In genomic region chr9:108072481-108072924, GRCm38 (mm10) we compare ENCODE assay signal across 14 mouse cellular contexts. TPM values are rescaled to one million over a fixed set of nuclear protein-coding genes. Genes with fewer than 3 reads are reported as not detected.
A peak's percentile ranks its signal among the peaks of the same experiment; 100 is the strongest.
DNase-seq lines count a peak whose midpoint lies in the region; ATAC-seq and TF ChIP-seq lines count a peak whose summit lies in the region.
"Had no signal": no experiment of that assay in that cellular context is flagged by ENCODE, and none has a peak within 500 bp of the region (broad histone marks: within the 10 kb centered on the region; RNA-seq: fewer than 3 reads in every experiment).

No protein-coding gene starts in this region.

- H3K9me3 ChIP-seq in heart, embryonic 10.5 days: no peaks in the 10 kb centered on the region
- no peaks in the 10 kb centered on the region for H3K9me3 ChIP-seq in liver, postnatal 0 days (ENCODE audit: low read length)
- H3K9me3 ChIP-seq: hindbrain, embryonic 10.5 days had no signal

- no peak for TF ChIP-seq CTCF in liver, adult 2 months (IDR thresholded peaks at IDR 0.05; ENCODE audit: low read depth, low read length)
- TF ChIP-seq CTCF in liver, postnatal 0 days (IDR thresholded peaks at IDR 0.05; ENCODE audit: low read depth): no peak

- no peak for TF ChIP-seq EP300 in liver, postnatal 0 days (IDR thresholded peaks at IDR 0.05; ENCODE audit: low read depth)

- peak overlapping the region; percentile 63 for H3K27ac ChIP-seq in heart, embryonic 10.5 days
- peak overlapping the region; percentile 73 for H3K27ac ChIP-seq in liver, adult 2 months (replicated peaks; ENCODE audit: insufficient read depth, low read depth, low read length)
- no peak overlapping the region for H3K27ac ChIP-seq in liver, postnatal 0 days (ENCODE audit: low read depth)
- H3K27ac ChIP-seq: hindbrain, embryonic 10.5 days had no signal

- no peak for DNase-seq in heart, embryonic 10.5 days (ENCODE audit: low spot score)
- DNase-seq in heart, postnatal 10 days: no peak
- peak; percentile 50 for DNase-seq in liver, adult 2 months (ENCODE audit: extremely low read depth, low read depth, low spot score)
- no peak for DNase-seq in liver, postnatal 0 days
- DNase-seq in cerebellum, adult 18-20 months: peak; percentile 63 to 66
- DNase-seq in cerebellum, postnatal 25 days: peak; percentile 75 to 77
- DNase-seq in urinary bladder, adult 18-20 months (ENCODE audit: low spot score in 2 of 2): no peak
- DNase-seq in left cerebral cortex, adult 8-10 months (ENCODE audit: low spot score in 2 of 2): no peak
- DNase-seq: kidney, adult 8-10 months; lung, postnatal 10 days; right cerebral cortex, postnatal 25 days had no signal

- no peak overlapping the region for H3K4me3 ChIP-seq in heart, embryonic 10.5 days
- H3K4me3 ChIP-seq in liver, adult 2 months (ENCODE audit: insufficient read depth, low read depth, low read length): no peak overlapping the region
- no peak overlapping the region for H3K4me3 ChIP-seq in liver, postnatal 0 days (ENCODE audit: low read depth, low read length)
- H3K4me3 ChIP-seq: hindbrain, embryonic 10.5 days had no signal

- no peaks in the 10 kb centered on the region for H3K79me2 ChIP-seq in liver, adult 2 months (ENCODE audit: control insufficient read depth, insufficient read depth, low read length)

- TF ChIP-seq POLR2A in liver, adult 2 months (IDR thresholded peaks at IDR 0.05; ENCODE audit: extremely low read depth, insufficient read depth, low read length): no peak

- H3K4me2 ChIP-seq in liver, postnatal 0 days (ENCODE audit: low read depth, low read length): no peak overlapping the region

- H3K36me3 ChIP-seq in heart, embryonic 10.5 days: peaks cover 40% of the 10 kb centered on the region
- H3K36me3 ChIP-seq in liver, adult 2 months (ENCODE audit: control insufficient read depth, insufficient read depth, low read length): peaks cover 10% of the 10 kb centered on the region; the same call in 1 of the 2 replicates
- peaks cover 78% of the 10 kb centered on the region for H3K36me3 ChIP-seq in liver, postnatal 0 days (replicated peaks; ENCODE audit: insufficient read depth, low read length)

- intact Hi-C loops in heart, postnatal 10 days (cut with DNase I): no loop called here

- H3K4me1 ChIP-seq in heart, embryonic 10.5 days: peaks cover 37% of the 10 kb centered on the region
- peaks cover 17% of the 10 kb centered on the region for H3K4me1 ChIP-seq in liver, adult 2 months (ENCODE audit: control insufficient read depth, insufficient read depth, low read length)
- H3K4me1 ChIP-seq in liver, postnatal 0 days (ENCODE audit: insufficient read depth): peaks cover 6% of the 10 kb centered on the region

- no peaks in the 10 kb centered on the region for H3K27me3 ChIP-seq in heart, embryonic 10.5 days (ENCODE audit: insufficient read depth, poor library complexity, severe bottlenecking)
- no peaks in the 10 kb centered on the region for H3K27me3 ChIP-seq in liver, adult 2 months (ENCODE audit: control insufficient read depth, insufficient read depth, low read length)
- no peaks in the 10 kb centered on the region for H3K27me3 ChIP-seq in liver, postnatal 0 days (ENCODE audit: insufficient read depth, low read length)

- ATAC-seq in liver, postnatal 0 days: no peak
- ATAC-seq: CD4-positive, CD25-positive, alpha-beta regulatory T cell, adult 4 months had no signal

- H3K9ac ChIP-seq in liver, adult 2 months (ENCODE audit: low read depth, low read length): peak overlapping the region; percentile 15; the same call in 1 of the 2 replicates
- no peak overlapping the region for H3K9ac ChIP-seq in liver, postnatal 0 days (replicated peaks)

- 38% methylated on average over 9 of the region's 9 CpGs for WGBS in heart, embryonic 10.5 days
- 56% methylated on average over 9 of the region's 9 CpGs for WGBS in liver, adult 2 months
- WGBS in liver, postnatal 0 days (ENCODE audit: insufficient replicate concordance): 88% methylated on average over 9 of the region's 9 CpGs

RNA-seq across cellular contexts. Expression of gene Mst1, which starts 7.7 kb away (rescaled TPM):
- polyA plus RNA-seq in heart, embryonic 10.5 days (2016; fragmentation: Nextera tagmentation; extraction: Ambion mirVana): 1.6 TPM in 2 replicates
- not detected for total RNA-seq in heart, postnatal 10 days (2021)
- 143 and 177 TPM in 2 replicates for total RNA-seq in liver, adult 2 months (2014; rRNA removed)
- polyA plus RNA-seq in liver, adult 2 months (2012; rRNA removed): 203 and 264 TPM in 2 replicates
- polyA plus RNA-seq in liver, postnatal 0 days (2015; fragmentation: Nextera tagmentation; extraction: Ambion mirVana): 81.4 and 93.0 TPM in 2 replicates
- total RNA-seq in left cerebral cortex, adult 8-10 months (2022): not detected
- total RNA-seq: layer of hippocampus, adult 18-20 months had no signal

RNA-seq across cellular contexts. Expression of gene Rnf123, which starts 10.6 kb away (rescaled TPM):
- 31.8 and 33.1 TPM in 2 replicates for polyA plus RNA-seq in heart, embryonic 10.5 days (2016; fragmentation: Nextera tagmentation; extraction: Ambion mirVana)
- total RNA-seq in heart, postnatal 10 days (2021): 10 to 100 TPM; 62.5 to 83.1 TPM
- 19.6 and 29.6 TPM in 2 replicates for total RNA-seq in liver, adult 2 months (2014; rRNA removed)
- polyA plus RNA-seq in liver, adult 2 months (2012; rRNA removed): 79.8 and 97.5 TPM in 2 replicates
- 45.2 and 50.1 TPM in 2 replicates for polyA plus RNA-seq in liver, postnatal 0 days (2015; fragmentation: Nextera tagmentation; extraction: Ambion mirVana)
- 100 to 1,000 TPM; 109 to 112 (median 111) TPM for total RNA-seq in left cerebral cortex, adult 8-10 months (2022)

RNA-seq across cellular contexts. Expression of gene Amigo3, which starts 19.5 kb away (rescaled TPM):
- 2.5 and 3.2 TPM in 2 replicates for polyA plus RNA-seq in heart, embryonic 10.5 days (2016; fragmentation: Nextera tagmentation; extraction: Ambion mirVana)
- total RNA-seq in heart, postnatal 10 days (2021): 1 to 10 TPM; 1.9 to 2.2 TPM
- total RNA-seq in liver, adult 2 months (2014; rRNA removed): 0.37 and 0.47 TPM in 2 replicates
- 1.2 and 2.8 TPM in 2 replicates for polyA plus RNA-seq in liver, adult 2 months (2012; rRNA removed)
- 0.59 and 0.86 TPM in 2 replicates for polyA plus RNA-seq in liver, postnatal 0 days (2015; fragmentation: Nextera tagmentation; extraction: Ambion mirVana)
- 1 to 10 TPM in 2 of 4 experiments, under 1 TPM in 2; 0.70 to 1.3 (median 1.0) TPM for total RNA-seq in left cerebral cortex, adult 8-10 months (2022)

RNA-seq across cellular contexts. Expression of gene Apeh, which starts 21.9 kb away (rescaled TPM):
- 80.7 and 84.4 TPM in 2 replicates for polyA plus RNA-seq in heart, embryonic 10.5 days (2016; fragmentation: Nextera tagmentation; extraction: Ambion mirVana)
- 10 to 100 TPM; 44.6 to 53.1 TPM for total RNA-seq in heart, postnatal 10 days (2021)
- total RNA-seq in liver, adult 2 months (2014; rRNA removed): 53.3 and 54.3 TPM in 2 replicates
- polyA plus RNA-seq in liver, adult 2 months (2012; rRNA removed): 89.0 and 116 TPM in 2 replicates
- 67.7 and 75.2 TPM in 2 replicates for polyA plus RNA-seq in liver, postnatal 0 days (2015; fragmentation: Nextera tagmentation; extraction: Ambion mirVana)
- 10 to 100 TPM; 34.9 to 41.9 (median 39.3) TPM for total RNA-seq in left cerebral cortex, adult 8-10 months (2022)

RNA-seq across cellular contexts. Expression of gene Gmppb, which starts 23.5 kb away (rescaled TPM):
- 30.4 and 30.7 TPM in 2 replicates for polyA plus RNA-seq in heart, embryonic 10.5 days (2016; fragmentation: Nextera tagmentation; extraction: Ambion mirVana)
- 10 to 100 TPM; 10.7 to 14.7 TPM for total RNA-seq in heart, postnatal 10 days (2021)
- 14.0 and 54.7 TPM in 2 replicates for total RNA-seq in liver, adult 2 months (2014; rRNA removed)
- polyA plus RNA-seq in liver, adult 2 months (2012; rRNA removed): 16.5 and 21.4 TPM in 2 replicates
- polyA plus RNA-seq in liver, postnatal 0 days (2015; fragmentation: Nextera tagmentation; extraction: Ambion mirVana): 12.2 and 12.6 TPM in 2 replicates
- total RNA-seq in left cerebral cortex, adult 8-10 months (2022): 10 to 100 TPM; 13.9 to 17.6 (median 14.8) TPM

Comparison
In these comparisons a context has a peak if more than half of its experiments do, and no peak if none do; other contexts are left out.
1. DNase-seq: peak in liver, adult 2 months (single experiment), cerebellum, adult 18-20 months (2 of 2) and cerebellum, postnatal 25 days (2 of 2); none in heart, embryonic 10.5 days (single experiment), heart, postnatal 10 days (0 of 2), liver, postnatal 0 days (single experiment), urinary bladder, adult 18-20 months (0 of 2) and left cerebral cortex, adult 8-10 months (0 of 2).
2. RNA of gene Mst1, which starts 7.7 kb away (total RNA-seq): 143 to 177 TPM in liver, adult 2 months; not detected in heart, postnatal 10 days and not detected in left cerebral cortex, adult 8-10 months; every median in the first group is over 100 times any median in the second.